Mouse (Mus musculus) lung, embryonic 16.5 days (tissue): ENCODE measurements around the gene Gucy2c. TPM values are rescaled to one million over a fixed set of nuclear protein-coding genes. Genes with fewer than 3 reads are reported as not detected.

Experiments used
- ATAC-seq: fragments of 200-750 bp; cut with Nextera tagmentation; 2 replicates; pipeline ENCODE4 v1.8.0; 2017; ENCODE audit warnings: low read depth, mild to moderate bottlenecking, moderate library complexity
- H3K27ac ChIP-seq: fragments of 300-500 bp; sonication (generic); 2 replicates; pipeline ENCODE4 v1.5.1; 2014; ENCODE audit warnings: mild to moderate bottlenecking, control low read depth, low read length
- H3K27me3 ChIP-seq: fragments of 300-500 bp; sonication (generic); 2 replicates; pipeline ENCODE4 v1.6.1; 2014; ENCODE audit warnings: low read depth, low read length, mixed read lengths; ENCODE audit not compliant: control insufficient read depth, insufficient read depth
- H3K36me3 ChIP-seq: fragments of 300-500 bp; sonication (generic); 2 replicates; pipeline ENCODE4 v1.6.1; 2014; ENCODE audit warnings: low read length; ENCODE audit not compliant: control insufficient read depth, insufficient read depth
- H3K4me1 ChIP-seq: fragments of 300-500 bp; sonication (generic); replicated peaks from 2 replicates; pipeline ENCODE4 v1.6.1; 2014; ENCODE audit warnings: low read length, mixed read lengths; ENCODE audit not compliant: control insufficient read depth, insufficient read depth
- H3K4me2 ChIP-seq: fragments of 300-500 bp; sonication (generic); 2 replicates; pipeline ENCODE4 v1.6.1; 2014; ENCODE audit warnings: low read depth, low read length, control low read depth
- H3K4me3 ChIP-seq: fragments of 300-500 bp; sonication (generic); 2 replicates; pipeline ENCODE4 v1.5.1; 2014; ENCODE audit warnings: mild to moderate bottlenecking, low read length, control low read depth
- H3K9ac ChIP-seq: fragments of 300-500 bp; sonication (generic); 2 replicates; pipeline ENCODE4 v1.6.1; 2014; ENCODE audit warnings: low read length, control low read depth
- H3K9me3 ChIP-seq: fragments of 300-500 bp; sonication (generic); 2 replicates; pipeline ENCODE4 v1.6.1; 2016; ENCODE audit warnings: low read length; ENCODE audit not compliant: control insufficient read depth
- WGBS: fragments of 180-500 bp; shearing (Covaris S2); extraction: QIAGEN DNeasy Blood & Tissue Kit; methylation state at CpG from one replicate; pipeline ENCODE4 v1.1.7; 2014; 5-methylcytosine and 5-hydroxymethylcytosine counted together
- polyA plus RNA-seq: library from polyadenylated mRNA; unstranded; fragments of >200 nt; fragmentation: Nextera tagmentation; extraction: Ambion mirVana; gene quantifications from 2 replicates; pipeline ENCODE4 v1.2.1, GENCODE M21; 2015

Gucy2c gene
- polyA plus RNA-seq, 1 experiment from 2014 or later, result 0.13 TPM

DNA sequence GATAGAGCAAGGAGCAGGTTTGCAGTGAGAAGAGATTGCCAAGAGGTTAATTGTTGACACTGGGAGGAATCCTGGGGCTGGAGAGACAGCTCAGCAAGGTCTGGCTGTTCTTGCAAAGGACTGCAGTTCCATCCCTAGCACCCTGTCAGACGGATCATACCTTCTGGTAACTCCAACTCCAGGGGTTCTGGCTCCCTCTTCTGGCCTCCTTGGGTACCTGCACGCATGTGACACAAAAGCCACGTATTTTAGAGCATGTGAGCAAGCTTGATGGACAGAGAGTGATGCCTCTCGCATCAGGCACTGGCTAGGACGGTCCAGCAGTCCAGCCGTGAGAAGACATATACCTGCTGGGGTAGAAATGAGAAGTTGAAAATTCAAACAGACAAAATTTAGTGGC is 90.3 kb downstream of the Gucy2c start:
- 87% methylated on average over 6 of the region's 6 CpGs for WGBS
- H3K4me1 ChIP-seq, result no peaks in the 10 kb centered on the region

DNA sequence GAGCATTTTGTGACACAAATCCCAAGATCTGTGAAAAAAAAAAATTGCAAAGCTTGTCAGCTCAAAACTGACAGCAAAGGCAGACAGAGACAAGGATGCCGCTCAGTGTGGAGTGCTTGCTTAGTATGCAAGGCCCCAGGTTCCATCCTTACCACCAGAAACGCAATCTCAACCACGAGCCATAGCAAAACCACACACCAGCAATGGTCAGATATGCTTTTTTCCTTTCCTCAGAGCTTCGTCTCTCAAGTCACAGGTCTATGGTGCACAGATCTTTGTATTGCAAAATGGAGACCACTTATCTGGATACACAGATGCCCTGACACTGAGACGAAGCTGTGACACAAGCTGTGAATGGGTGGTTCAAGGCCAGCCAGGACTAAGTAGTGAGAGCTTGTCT is 91.0 kb downstream of the Gucy2c start:
- 69% methylated on average over 5 of the region's 5 CpGs for WGBS
- Histone ChIP-seq H3K36me3 (no peaks in the 10 kb centered on the region), H3K27ac (no peak overlapping the region), H3K27me3 (no peaks in the 10 kb centered on the region), H3K9ac (no peak overlapping the region), H3K9me3 (no peaks in the 10 kb centered on the region), H3K4me1 (no peaks in the 10 kb centered on the region), H3K4me3 (no peak overlapping the region), H3K4me2 (no peak overlapping the region)
- no peak for ATAC-seq

More for the DNA sequence above, 90.3 kb downstream of the Gucy2c start:
- no peak overlapping the region for H3K4me3 ChIP-seq
- no peak overlapping the region for H3K4me2 ChIP-seq
- no peaks in the 10 kb centered on the region for H3K27me3 ChIP-seq
- no peak overlapping the region for H3K27ac ChIP-seq
- H3K9me3 ChIP-seq, result no peaks in the 10 kb centered on the region
- ATAC-seq, result no peak
- H3K9ac ChIP-seq, result no peak overlapping the region
- H3K36me3 ChIP-seq, result no peaks in the 10 kb centered on the region

DNA sequence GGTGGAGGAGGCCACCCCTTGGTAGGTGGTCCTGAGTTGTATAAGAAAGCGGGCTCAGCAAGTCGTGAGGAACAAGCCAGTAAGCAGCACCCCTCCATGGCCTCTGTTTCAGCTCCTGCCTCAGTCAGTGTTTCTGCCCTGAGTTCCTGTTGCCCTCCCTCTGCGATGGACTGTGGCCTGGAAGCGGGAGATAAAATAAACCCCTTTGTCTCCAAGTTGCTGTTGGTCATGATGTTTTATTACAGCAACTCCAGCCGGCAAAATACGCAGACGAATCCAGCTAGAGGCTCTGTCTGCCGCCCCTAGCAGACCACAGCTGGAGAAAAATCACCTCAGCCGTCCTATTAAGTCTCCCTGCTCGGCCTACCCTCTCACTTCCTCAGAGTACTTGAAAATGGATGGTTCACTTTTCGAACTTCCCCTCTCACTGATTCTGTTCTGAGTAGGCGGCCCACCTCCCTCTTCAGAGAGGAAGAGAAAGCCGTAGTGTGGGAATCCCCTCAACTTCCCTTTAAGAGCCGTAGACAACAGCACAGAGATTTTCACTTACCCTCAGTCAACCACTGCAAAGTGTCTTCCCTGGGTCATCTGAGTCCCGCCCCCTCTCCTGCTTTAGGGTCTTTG is 91.7 kb downstream of the Gucy2c start:
- Histone ChIP-seq H3K9ac (no peak overlapping the region), H3K4me3 (no peak overlapping the region), H3K36me3 (no peaks in the 10 kb centered on the region), H3K4me2 (no peak overlapping the region), H3K27me3 (no peaks in the 10 kb centered on the region), H3K9me3 (no peaks in the 10 kb centered on the region), H3K27ac (no peak overlapping the region), H3K4me1 (no peaks in the 10 kb centered on the region)
- WGBS, result 40% methylated on average over 15 of the region's 15 CpGs
- peak; percentile 28 for ATAC-seq

DNA sequence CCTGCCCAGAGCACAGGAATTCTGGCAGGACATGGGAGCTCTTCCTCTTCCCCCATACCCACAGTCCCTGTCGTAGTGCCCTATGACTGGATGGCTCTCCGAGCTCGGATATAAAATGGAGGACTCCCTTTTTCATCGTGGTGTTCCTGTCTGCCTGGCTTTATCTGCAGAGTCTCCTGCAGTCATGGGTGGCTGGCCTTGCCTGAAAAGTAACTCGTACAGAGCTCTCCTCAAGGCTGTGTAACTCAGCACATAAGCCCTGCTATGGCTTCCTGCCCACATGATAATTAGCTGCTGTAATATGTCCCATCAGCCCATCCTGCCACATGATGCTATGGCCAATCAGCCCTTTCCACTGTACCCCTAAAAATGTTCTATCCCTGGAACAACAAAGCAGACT is 96.1 kb downstream of the Gucy2c start:
- Histone ChIP-seq H3K27ac (no peak overlapping the region), H3K9ac (no peak overlapping the region), H3K36me3 (no peaks in the 10 kb centered on the region), H3K9me3 (no peaks in the 10 kb centered on the region; the same call in 1 of the 2 replicates), H3K4me1 (no peaks in the 10 kb centered on the region), H3K4me2 (no peak overlapping the region), H3K27me3 (no peaks in the 10 kb centered on the region), H3K4me3 (no peak overlapping the region)
- ATAC-seq, result no peak
- WGBS, result 68% methylated on average over 5 of the region's 5 CpGs

DNA sequence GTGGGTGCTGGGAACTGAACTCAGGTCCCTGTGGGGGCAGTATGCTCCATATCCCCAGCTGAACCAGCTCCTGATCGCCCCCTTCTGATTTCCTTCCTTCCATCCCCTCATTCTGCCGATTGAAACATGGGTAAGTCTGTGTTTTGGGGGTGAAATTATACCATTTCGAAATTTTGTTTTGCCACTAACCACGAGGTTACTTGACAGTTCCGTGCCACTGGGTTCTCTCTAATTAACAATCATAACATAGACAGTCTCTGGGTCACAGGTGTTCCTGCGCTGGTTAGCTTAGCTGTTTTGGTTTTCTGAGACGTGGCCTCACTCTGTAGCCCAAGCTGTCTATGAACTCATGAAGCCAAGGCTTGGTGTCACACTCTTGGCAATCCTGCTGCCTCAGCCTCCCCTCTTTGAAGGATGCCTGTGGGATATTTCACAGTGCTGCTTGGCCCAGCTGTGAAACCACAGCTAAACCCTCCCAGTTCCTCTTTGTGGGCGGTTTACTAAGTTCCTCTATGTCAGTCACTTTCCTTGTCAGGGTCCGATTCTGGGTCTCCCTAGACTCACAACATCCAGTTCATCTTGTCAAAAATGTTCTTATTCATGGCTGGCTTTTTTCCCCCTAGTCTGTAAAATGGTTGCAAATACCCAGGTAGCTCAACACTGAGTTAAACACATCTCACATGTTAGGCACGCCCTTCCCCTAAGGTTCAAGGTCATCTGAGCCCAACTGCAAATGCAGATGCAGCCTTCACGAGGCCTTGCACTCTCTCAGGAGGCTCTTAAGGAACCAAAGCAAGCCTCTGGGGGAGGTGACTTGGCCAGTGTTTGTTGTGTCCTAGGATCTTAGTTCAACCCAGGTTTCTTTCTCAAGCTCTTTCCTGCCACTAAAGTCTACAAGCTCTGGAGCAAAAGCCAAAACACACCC is 97.9 kb downstream of the Gucy2c start:
- no peak overlapping the region for H3K27ac ChIP-seq
- ATAC-seq, result no peak
- no peak overlapping the region for H3K4me2 ChIP-seq
- H3K36me3 ChIP-seq, result no peaks in the 10 kb centered on the region
- H3K4me1 ChIP-seq, result no peaks in the 10 kb centered on the region
- no peaks in the 10 kb centered on the region; the same call in 1 of the 2 replicates for H3K9me3 ChIP-seq
- 81% methylated on average over 11 of the region's 11 CpGs for WGBS
- no peaks in the 10 kb centered on the region for H3K27me3 ChIP-seq
- H3K9ac ChIP-seq, result no peak overlapping the region
- no peak overlapping the region for H3K4me3 ChIP-seq

DNA sequence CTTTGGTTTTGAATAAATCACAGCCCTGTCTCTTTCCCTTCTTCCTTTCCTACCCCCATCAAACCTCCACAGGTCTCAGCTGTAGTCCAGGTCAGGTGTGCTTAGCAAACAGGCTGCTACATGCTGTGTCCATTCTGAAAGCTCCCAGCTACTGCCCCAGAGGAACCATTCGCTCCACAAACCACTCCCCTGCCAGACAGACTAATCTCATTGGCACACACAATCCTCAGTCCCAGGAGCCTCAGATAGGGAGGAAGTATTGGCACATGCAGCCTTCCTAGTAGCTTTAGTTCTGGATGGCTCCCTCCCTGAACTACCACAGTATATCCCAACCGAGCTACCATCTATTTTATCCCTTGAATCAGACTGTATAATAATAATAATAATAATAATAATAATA is 102.2 kb downstream of the Gucy2c start:
- no peak overlapping the region for H3K4me2 ChIP-seq
- H3K27ac ChIP-seq, result no peak overlapping the region
- H3K4me1 ChIP-seq, result no peaks in the 10 kb centered on the region
- ATAC-seq, result no peak
- no peaks in the 10 kb centered on the region for H3K27me3 ChIP-seq
- no peaks in the 10 kb centered on the region; the same call in 1 of the 2 replicates for H3K9me3 ChIP-seq
- H3K4me3 ChIP-seq, result no peak overlapping the region
- WGBS, result 34% methylated on average over 2 of the region's 2 CpGs
- H3K36me3 ChIP-seq, result no peaks in the 10 kb centered on the region
- no peak overlapping the region for H3K9ac ChIP-seq

DNA sequence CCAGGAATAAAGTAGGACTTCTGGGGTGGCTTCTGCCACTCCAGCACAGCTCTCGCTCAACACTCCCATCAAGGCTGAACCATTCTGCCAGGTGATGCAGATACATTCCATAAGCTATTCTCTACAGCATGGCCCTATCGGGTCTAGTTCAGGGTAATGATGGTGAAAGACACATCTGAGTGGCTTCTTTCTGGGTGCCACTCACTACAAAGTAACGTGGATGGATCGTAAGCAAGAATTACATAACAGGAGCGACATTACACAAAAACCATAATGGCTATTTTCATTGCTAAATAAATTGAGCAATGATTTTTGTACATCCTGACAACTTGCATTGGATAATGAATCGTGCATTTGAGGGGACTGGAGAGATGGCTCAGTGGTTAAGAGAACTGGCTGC is 106.6 kb downstream of the Gucy2c start:
- Histone ChIP-seq H3K9ac (no peak overlapping the region), H3K27ac (no peak overlapping the region), H3K4me3 (no peak overlapping the region), H3K27me3 (no peaks in the 10 kb centered on the region), H3K9me3 (no peaks in the 10 kb centered on the region), H3K36me3 (no peaks in the 10 kb centered on the region), H3K4me1 (peaks cover 5% of the 10 kb centered on the region), H3K4me2 (no peak overlapping the region)
- ATAC-seq, result no peak
- WGBS, result 89% methylated on average over 6 of the region's 6 CpGs

DNA sequence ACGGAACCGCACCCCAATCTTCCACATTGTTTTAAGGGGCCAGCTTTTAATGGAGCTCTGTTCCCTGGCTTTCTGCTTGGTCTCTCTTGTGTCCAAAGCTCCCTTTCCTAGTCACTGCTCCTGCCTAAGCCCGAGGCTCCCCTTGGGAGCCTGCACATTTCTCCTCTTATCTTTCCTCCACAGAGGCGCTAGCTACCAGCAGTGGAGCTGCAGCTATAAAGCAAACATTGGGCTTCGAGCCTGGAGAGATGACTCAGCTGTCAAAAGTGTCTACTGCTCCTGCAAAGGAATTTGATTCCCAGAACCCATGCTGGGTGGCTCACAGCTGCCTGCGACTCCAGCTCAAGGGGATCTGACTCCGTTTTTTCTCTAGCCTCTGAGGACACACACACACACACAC is 109.1 kb downstream of the Gucy2c start:
- WGBS, result 21% methylated on average over 7 of the region's 7 CpGs
- Histone ChIP-seq H3K4me1 (peaks cover 5% of the 10 kb centered on the region), H3K4me2 (peak overlapping the region; percentile 13; the same call in 1 of the 2 replicates), H3K27ac (peak overlapping the region; percentile 60; the same call in 1 of the 2 replicates), H3K9me3 (no peaks in the 10 kb centered on the region), H3K27me3 (no peaks in the 10 kb centered on the region), H3K36me3 (no peaks in the 10 kb centered on the region), H3K4me3 (no peak overlapping the region; the same call in 1 of the 2 replicates), H3K9ac (no peak overlapping the region)
- ATAC-seq, result peak; percentile 94

DNA sequence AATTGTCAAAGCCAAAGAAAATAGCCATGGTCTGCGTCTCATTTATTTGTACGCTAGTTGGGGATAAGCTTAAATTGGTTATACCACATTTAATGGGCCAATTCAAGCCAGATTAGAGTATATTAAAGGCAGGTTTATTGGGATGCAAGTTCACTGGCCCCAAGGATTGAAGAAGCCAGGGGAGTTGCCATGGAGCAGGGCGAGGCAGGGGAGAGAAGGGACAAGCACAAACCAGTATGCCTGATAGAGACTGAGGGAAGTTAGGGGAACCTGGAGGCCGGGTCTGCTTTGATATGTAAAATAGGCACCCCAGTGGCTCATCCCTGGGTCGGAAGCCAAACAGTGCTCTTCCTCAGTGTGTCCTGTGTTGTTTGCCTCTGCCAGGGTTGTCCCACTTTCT is 112.3 kb downstream of the Gucy2c start:
- H3K4me1 ChIP-seq, result peaks cover 5% of the 10 kb centered on the region
- no peak overlapping the region for H3K4me2 ChIP-seq
- no peak overlapping the region for H3K9ac ChIP-seq
- ATAC-seq, result no peak
- H3K9me3 ChIP-seq, result no peaks in the 10 kb centered on the region
- H3K4me3 ChIP-seq, result no peak overlapping the region
- no peaks in the 10 kb centered on the region for H3K36me3 ChIP-seq
- no peaks in the 10 kb centered on the region for H3K27me3 ChIP-seq
- H3K27ac ChIP-seq, result no peak overlapping the region
- 65% methylated on average over 5 of the region's 5 CpGs for WGBS
